Mouse (Mus musculus): Measurements from ENCODE around the gene Nbl1.

DNA sequence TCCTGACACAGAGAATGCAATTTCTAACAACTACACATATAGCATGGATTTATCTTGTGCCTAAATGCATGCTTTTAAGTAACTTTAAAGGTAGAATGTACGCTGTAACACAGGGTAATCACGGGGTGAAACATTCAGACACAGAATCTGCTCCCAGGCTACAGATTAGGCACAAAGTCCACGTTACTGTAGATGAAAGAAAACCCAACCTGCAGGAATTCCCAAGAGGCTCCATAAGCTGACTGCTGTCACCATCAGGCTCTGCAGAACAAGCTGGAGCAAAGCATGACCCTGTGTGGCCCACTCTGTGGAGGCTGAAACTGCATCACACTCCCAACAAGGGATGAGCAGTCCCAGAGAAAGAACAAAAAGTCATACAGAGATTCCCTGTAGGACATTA is 19.7 kb upstream of the Nbl1 start:
- TF ChIP-seq CTCF (IDR thresholded peaks at IDR 0.05; ENCODE audit: low read depth) (no peak), EP300 (optimal IDR thresholded peaks at IDR 0.05) (no peak)
